Mouse (Mus musculus) stomach, postnatal 0 days (tissue): ENCODE results near the gene Olfr549. TPM values are rescaled to one million over a fixed set of nuclear protein-coding genes. Genes with fewer than 3 reads are reported as not detected.

ENCODE experiments used
- ATAC-seq: fragments of 200-750 bp; cut with Nextera tagmentation; 2 replicates; pipeline ENCODE4 v1.8.0; 2017; ENCODE audit not compliant: low FRiP score, low TSS enrichment
- DNase-seq: peaks from one replicate; pipeline ENCODE4 v3.0.0-alpha.2; 2016; ENCODE audit warnings: low spot score
- H3K27ac ChIP-seq: fragments of 300-500 bp; sonication (generic); replicated peaks from 2 replicates; pipeline ENCODE4 v1.5.1; 2014; ENCODE audit warnings: mild to moderate bottlenecking, control low read depth
- H3K27me3 ChIP-seq: fragments of 300-500 bp; sonication (generic); 2 replicates; pipeline ENCODE4 v1.6.1; 2014; ENCODE audit warnings: low read length; ENCODE audit not compliant: control insufficient read depth, insufficient read depth
- H3K36me3 ChIP-seq: fragments of 300-500 bp; sonication (generic); 2 replicates; pipeline ENCODE4 v1.6.1; 2014; ENCODE audit warnings: low read length, mixed read lengths; ENCODE audit not compliant: control insufficient read depth, insufficient read depth
- H3K4me1 ChIP-seq: fragments of 300-500 bp; sonication (generic); replicated peaks from 2 replicates; pipeline ENCODE4 v1.6.1; 2014; ENCODE audit warnings: antibody characterized with exemption; ENCODE audit not compliant: control insufficient read depth, insufficient read depth
- H3K4me2 ChIP-seq: fragments of 300-500 bp; sonication (generic); replicated peaks from 2 replicates; pipeline ENCODE4 v1.6.1; 2014; ENCODE audit warnings: low read depth, mild to moderate bottlenecking, control low read depth, moderate library complexity
- H3K4me3 ChIP-seq: fragments of 300-500 bp; sonication (generic); 2 replicates; pipeline ENCODE4 v1.5.1; 2014; ENCODE audit warnings: low read depth, low read length, control low read depth
- H3K9ac ChIP-seq: fragments of 300-500 bp; sonication (generic); 2 replicates; pipeline ENCODE4 v1.6.1; 2014; ENCODE audit warnings: mild to moderate bottlenecking, low read length, control low read depth, mixed read lengths
- H3K9me3 ChIP-seq: fragments of 300-500 bp; sonication (generic); 2 replicates; pipeline ENCODE4 v1.6.1; 2016; ENCODE audit warnings: low read length; ENCODE audit not compliant: control insufficient read depth
- CTCF ChIP-seq: IDR thresholded peaks from 2 replicates; pipeline ENCODE4 v1.5.1; 2016; ENCODE audit warnings: antibody characterized with exemption, low read depth, mild to moderate bottlenecking, moderate library complexity
- EP300 ChIP-seq: optimal IDR thresholded peaks from 2 replicates; pipeline ENCODE3; 2016; ENCODE audit warnings: antibody characterized with exemption
- WGBS: fragments of 180-500 bp; shearing (Covaris S2); extraction: QIAGEN DNeasy Blood & Tissue Kit; methylation state at CpG from one replicate; pipeline ENCODE4 v1.1.7; 2014; 5-methylcytosine and 5-hydroxymethylcytosine counted together
- polyA plus RNA-seq: library from polyadenylated mRNA; unstranded; fragments of >200 nt; fragmentation: Nextera tagmentation; extraction: Ambion mirVana; gene quantifications from 2 replicates; pipeline ENCODE4 v1.2.1, GENCODE M21; 2015

Gene Olfr549
- polyA plus RNA-seq, 1 experiment from 2014 or later = not detected

- DNase-seq = no peak
- TF ChIP-seq CTCF (no peak), EP300 (no peak)
- H3K4me2 ChIP-seq = no peak within 1 kb of the TSS
- no peak within 1 kb of the TSS for H3K9ac ChIP-seq
- WGBS = 86% methylated on average over 8 of the region's 8 CpGs
- H3K9me3 ChIP-seq = no peaks in the 10 kb centered on the region
- ATAC-seq = no peak
- no peak within 1 kb of the TSS for H3K4me3 ChIP-seq
- H3K36me3 ChIP-seq = no peaks in the 10 kb centered on the region
- H3K4me1 ChIP-seq = no peaks in the 10 kb centered on the region
- H3K27ac ChIP-seq = no peak within 1 kb of the TSS
- H3K27me3 ChIP-seq = no peaks in the 10 kb centered on the region
Measured at GRCm38 (mm10) chr7:102571142-102571541, 21.5 kb downstream of the Olfr549 start, which contains the start of gene Olfr550. Gene Olfr550, plus strand, starts transcription at chr7:102571442.

- TF ChIP-seq EP300 (no peak), CTCF (no peak)
Measured at GRCm38 (mm10) chr7:102573174-102573830, 23.6 kb downstream of the Olfr549 start.

GRCm38 (mm10) chr7:102575998-102576397, 26.3 kb downstream of the Olfr549 start:
- 57% methylated on average over 6 of the region's 6 CpGs for WGBS

More at GRCm38 (mm10) chr7:102573174-102573830, 23.6 kb downstream of the Olfr549 start:
- 72% methylated on average over 3 of the region's 3 CpGs for WGBS
- Histone ChIP-seq H3K4me2 (no peak overlapping the region), H3K4me1 (no peaks in the 10 kb centered on the region), H3K27ac (no peak overlapping the region), H3K27me3 (no peaks in the 10 kb centered on the region), H3K9ac (no peak overlapping the region), H3K36me3 (no peaks in the 10 kb centered on the region), H3K9me3 (no peaks in the 10 kb centered on the region), H3K4me3 (no peak overlapping the region)
- no peak for ATAC-seq
- DNase-seq = no peak

GRCm38 (mm10) chr7:102591786-102592185, 42.1 kb downstream of the Olfr549 start, which contains the start of gene Olfr551:
Gene Olfr551, minus strand, starts transcription at chr7:102591886.
- Histone ChIP-seq H3K4me3 (no peak within 1 kb of the TSS), H3K27ac (no peak within 1 kb of the TSS), H3K4me2 (no peak within 1 kb of the TSS), H3K36me3 (no peaks in the 10 kb centered on the region), H3K27me3 (no peaks in the 10 kb centered on the region), H3K4me1 (no peaks in the 10 kb centered on the region), H3K9me3 (no peaks in the 10 kb centered on the region), H3K9ac (no peak within 1 kb of the TSS)
- no peak for ATAC-seq
- no peak for TF ChIP-seq EP300
- no peak for TF ChIP-seq CTCF
- DNase-seq = no peak
- whole genome bisulfite sequencing = 84% methylated on average over 3 of the region's 3 CpGs

More at GRCm38 (mm10) chr7:102575998-102576397, 26.3 kb downstream of the Olfr549 start:
- Histone ChIP-seq H3K4me1 (no peaks in the 10 kb centered on the region), H3K27me3 (no peaks in the 10 kb centered on the region), H3K9me3 (no peaks in the 10 kb centered on the region), H3K4me2 (no peak overlapping the region), H3K36me3 (no peaks in the 10 kb centered on the region), H3K27ac (no peak overlapping the region), H3K4me3 (no peak overlapping the region), H3K9ac (no peak overlapping the region)
- DNase-seq (no peak), ATAC-seq (no peak)
- TF ChIP-seq EP300 (no peak), CTCF (no peak)

- no peak for ATAC-seq
- no peaks in the 10 kb centered on the region for H3K9me3 ChIP-seq
- no peaks in the 10 kb centered on the region for H3K36me3 ChIP-seq
- TF ChIP-seq EP300 (no peak), CTCF (no peak)
- H3K27me3 ChIP-seq = no peaks in the 10 kb centered on the region
- no peaks in the 10 kb centered on the region for H3K4me1 ChIP-seq
- WGBS = 71% methylated on average over 1 of the region's 1 CpGs
- no peak within 1 kb of the TSS for H3K9ac ChIP-seq
- DNase-seq = no peak
- no peak within 1 kb of the TSS for H3K4me3 ChIP-seq
- H3K27ac ChIP-seq = no peak within 1 kb of the TSS
- H3K4me2 ChIP-seq = no peak within 1 kb of the TSS
Measured at GRCm38 (mm10) chr7:102597378-102598031, 47.8 kb downstream of the Olfr549 start, which contains the start of gene Olfr552. Gene Olfr552, plus strand, starts transcription at chr7:102597770.

Other genes starting within 250 kb of the Olfr549 start
- gene Rrm1, start 108.2 kb upstream of the Olfr549 start, polyA plus RNA-seq = 31.2 and 35.7 TPM in 2 replicates
- gene Olfr543, start 68.2 kb upstream of the Olfr549 start, polyA plus RNA-seq = not detected in 2 replicates
- gene Olfr544, start 61.6 kb upstream of the Olfr549 start, polyA plus RNA-seq = 0.04 TPM in 1 of 2 replicates, not detected in the other
- 0.04 TPM in 1 of 2 replicates, not detected in the other for gene Olfr545, start 50.3 kb upstream of the Olfr549 start, polyA plus RNA-seq
- gene Olfr547, start 15.1 kb upstream of the Olfr549 start, polyA plus RNA-seq = not detected in 2 replicates
- gene Olfr548-ps1, start 9.0 kb upstream of the Olfr549 start, polyA plus RNA-seq = not detected in 2 replicates
- 0.63 and 0.68 TPM in 2 replicates for gene Trim21, start 15.6 kb downstream of the Olfr549 start, polyA plus RNA-seq
- not detected in 2 replicates for gene Olfr550, start 21.6 kb downstream of the Olfr549 start, polyA plus RNA-seq
- 0.01 TPM in 1 of 2 replicates, not detected in the other for gene Olfr551, start 42.0 kb downstream of the Olfr549 start, polyA plus RNA-seq
- not detected in 2 replicates for gene Olfr552, start 47.9 kb downstream of the Olfr549 start, polyA plus RNA-seq
- not detected in 2 replicates for gene Olfr553, start 68.3 kb downstream of the Olfr549 start, polyA plus RNA-seq
- gene Olfr554, start 88.6 kb downstream of the Olfr549 start, polyA plus RNA-seq = not detected in 2 replicates
- gene Olfr555, start 109.0 kb downstream of the Olfr549 start, polyA plus RNA-seq = not detected in 2 replicates
- gene Olfr556, start 115.0 kb downstream of the Olfr549 start, polyA plus RNA-seq = not detected in 2 replicates
- gene Trim68, start 137.5 kb downstream of the Olfr549 start, polyA plus RNA-seq = 9.6 and 9.7 TPM in 2 replicates
- gene Olfr557, start 146.0 kb downstream of the Olfr549 start, polyA plus RNA-seq = not detected in 2 replicates
- 0.27 and 0.40 TPM in 2 replicates for gene Olfr558, start 152.3 kb downstream of the Olfr549 start, polyA plus RNA-seq
- gene Olfr33, start 169.2 kb downstream of the Olfr549 start, polyA plus RNA-seq = not detected in 2 replicates
- gene Olfr559, start 177.6 kb downstream of the Olfr549 start, polyA plus RNA-seq = not detected in 2 replicates
- not detected in 2 replicates for gene Olfr560, start 209.5 kb downstream of the Olfr549 start, polyA plus RNA-seq
- 0.32 and 0.35 TPM in 2 replicates for gene Olfr78, start 209.6 kb downstream of the Olfr549 start, polyA plus RNA-seq
- gene Olfr561, start 221.4 kb downstream of the Olfr549 start, polyA plus RNA-seq = not detected in 2 replicates